Mouse (Mus musculus) cerebellum, postnatal 4 days (tissue): ENCODE measurements around the gene Pfas.

Experiments used
- DNase-seq, 2 experiments: peaks; one replicate each; pipeline ENCODE4 v3.0.0; 2022; ENCODE audit warnings: low spot score in 2 of 2, mixed read lengths in 1 of 2

The Pfas gene

GRCm38 (mm10) chr11:69008182-69009121 lies at the start of gene Pfas:
Pfas (minus strand) TSS chr11:69008460.
- DNase-seq, result peak; percentile 93 to 98

GRCm38 (mm10) chr11:69053848-69054247 lies 45.6 kb upstream of the Pfas start:
- DNase-seq, result no peak

GRCm38 (mm10) chr11:69052824-69053421 lies 44.7 kb upstream of the Pfas start:
- no peak for DNase-seq

- DNase-seq, result no peak
These were observed 43.5 kb upstream of the Pfas start for GRCm38 (mm10) chr11:69051771-69052170.

GRCm38 (mm10) chr11:69050748-69051147 lies 42.5 kb upstream of the Pfas start:
- DNase-seq, result no peak

- DNase-seq, result no peak
These were observed 39.9 kb upstream of the Pfas start for GRCm38 (mm10) chr11:69048151-69048550.

GRCm38 (mm10) chr11:69047592-69047991 lies 39.3 kb upstream of the Pfas start:
- no peak for DNase-seq

GRCm38 (mm10) chr11:69046395-69046774 lies 38.1 kb upstream of the Pfas start:
- DNase-seq, result no peak

- peak; percentile 61 to 82 for DNase-seq
These were observed 37.5 kb upstream of the Pfas start, which contains the start of gene Aurkb for GRCm38 (mm10) chr11:69045531-69046394. Aurkb (plus strand) TSS chr11:69045647.

- DNase-seq, result no peak
These were observed 29.9 kb upstream of the Pfas start for GRCm38 (mm10) chr11:69038173-69038572.

GRCm38 (mm10) chr11:69037231-69038061 lies 29.2 kb upstream of the Pfas start:
- peak in 1 of 2 experiments; percentile 73 for DNase-seq

- DNase-seq, result peak; percentile 65 to 82
These were observed 28.4 kb upstream of the Pfas start for GRCm38 (mm10) chr11:69036486-69037230.

- DNase-seq, result peak; percentile 66 to 84
These were observed 27.6 kb upstream of the Pfas start for GRCm38 (mm10) chr11:69035849-69036248.

- DNase-seq, result no peak
These were observed 27.2 kb upstream of the Pfas start for GRCm38 (mm10) chr11:69035411-69035810.

- no peak for DNase-seq
These were observed 26.3 kb upstream of the Pfas start for GRCm38 (mm10) chr11:69034585-69034984.

- no peak for DNase-seq
These were observed 25.3 kb upstream of the Pfas start for GRCm38 (mm10) chr11:69033552-69033951.

GRCm38 (mm10) chr11:69028805-69029204 lies 20.5 kb upstream of the Pfas start:
- DNase-seq, result no peak

- DNase-seq, result no peak
These were observed 18.3 kb upstream of the Pfas start for GRCm38 (mm10) chr11:69026562-69026961.

GRCm38 (mm10) chr11:69020691-69021090 lies 12.4 kb upstream of the Pfas start:
- no peak for DNase-seq

GRCm38 (mm10) chr11:69016755-69017154 lies 8.5 kb upstream of the Pfas start:
- DNase-seq, result no peak
